In the genomic region with DNA sequence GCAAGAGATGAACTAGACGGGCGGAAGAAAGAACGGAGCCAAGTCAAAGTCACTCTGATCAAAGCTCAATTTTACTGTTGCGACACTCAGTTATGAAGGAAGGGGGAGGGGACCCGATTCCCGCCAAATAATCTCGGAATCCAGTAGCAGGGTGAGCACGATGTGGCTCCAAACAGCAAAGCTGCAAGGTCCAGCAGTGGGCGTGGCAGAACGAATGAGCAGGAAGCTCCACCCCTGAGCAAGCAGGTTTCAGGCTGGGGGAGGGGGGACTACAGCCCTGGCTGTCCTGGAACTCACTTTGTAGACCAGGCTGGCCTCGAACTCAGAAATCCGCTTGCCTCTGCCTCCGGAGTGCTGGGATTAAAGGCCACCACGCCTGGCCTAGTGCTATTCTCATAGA, we compare ENCODE assay signal across 5 mouse cellular contexts. TPM values are rescaled to one million over a fixed set of nuclear protein-coding genes. Genes with fewer than 3 reads are reported as not detected.
DNase-seq lines count a peak whose midpoint lies in the region; ATAC-seq and TF ChIP-seq lines count a peak whose summit lies in the region.
"Not testable (repeated sequence)": the region's sequence is repeated elsewhere in the genome, so short reads cannot be mapped to it uniquely, and the experiment has no call there.

No protein-coding gene starts in this region.

- WGBS in heart, embryonic 12.5 days, result 47% methylated on average over 14 of the region's 14 CpGs
- WGBS in liver, adult 2 months, result 15% methylated on average over 14 of the region's 14 CpGs

- peak; percentile 15 for DNase-seq in ES-CJ7 (ENCODE audit: low read depth, low spot score)
- peak; percentile 16 for DNase-seq in adrenal gland, adult 2 months
- peak; percentile 21 for DNase-seq in kidney, adult 9 months
- peak; percentile 84 for DNase-seq in liver, adult 2 months (ENCODE audit: extremely low read depth, low read depth, low spot score)

- H3K9ac ChIP-seq in heart, embryonic 12.5 days; liver, adult 2 months (ENCODE audit: low read depth, low read length): not testable (repeated sequence)

- ATAC-seq in heart, embryonic 12.5 days (ENCODE audit: insufficient number of reproducible peaks, low FRiP score), result not testable (repeated sequence)

- H3K9me3 ChIP-seq in heart, embryonic 12.5 days (replicated peaks), result not testable (repeated sequence)

- not testable (repeated sequence) for H3K4me3 ChIP-seq in heart, embryonic 12.5 days; liver, adult 2 months (ENCODE audit: insufficient read depth, low read depth, low read length)

- peak overlapping the region; percentile 19; the same call in 1 of the 2 replicates for H3K4me2 ChIP-seq in heart, embryonic 12.5 days

- not testable (repeated sequence) for H3K36me3 ChIP-seq in heart, embryonic 12.5 days; liver, adult 2 months (ENCODE audit: control insufficient read depth, insufficient read depth, low read length)

- H3K79me2 ChIP-seq in liver, adult 2 months (ENCODE audit: control insufficient read depth, insufficient read depth, low read length), result not testable (repeated sequence)

- not testable (repeated sequence) for TF ChIP-seq CTCF in liver, adult 2 months (IDR thresholded peaks at IDR 0.05; ENCODE audit: low read depth, low read length)

- H3K27me3 ChIP-seq in heart, embryonic 12.5 days (replicated peaks); liver, adult 2 months (ENCODE audit: control insufficient read depth, insufficient read depth, low read length): not testable (repeated sequence)

- H3K4me1 ChIP-seq in heart, embryonic 12.5 days (replicated peaks); liver, adult 2 months (ENCODE audit: control insufficient read depth, insufficient read depth, low read length): not testable (repeated sequence)

- H3K27ac ChIP-seq in heart, embryonic 12.5 days (ENCODE audit: poor library complexity, severe bottlenecking), result not testable (repeated sequence)
- H3K27ac ChIP-seq in liver, adult 2 months (replicated peaks; ENCODE audit: insufficient read depth, low read depth, low read length), result peak overlapping the region; percentile 57

- not testable (repeated sequence) for TF ChIP-seq POLR2A in liver, adult 2 months (IDR thresholded peaks at IDR 0.05; ENCODE audit: extremely low read depth, insufficient read depth, low read length)

RNA-seq across cellular contexts. Expression of a gene that starts 6.7 kb away (rescaled TPM):
- total RNA-seq in adrenal gland, adult 2 months (2021), result 10 to 100 TPM; 56.9 to 61.0 TPM
- 32.8 and 38.5 TPM in 2 replicates for polyA plus RNA-seq in adrenal gland, adult 2 months (2012; rRNA removed)
- 12.6 and 14.7 TPM in 2 replicates for polyA plus RNA-seq in heart, embryonic 12.5 days (2016; fragmentation: Nextera tagmentation; extraction: Ambion mirVana)
- total RNA-seq in liver, adult 2 months (2014; rRNA removed), result 12.3 and 12.6 TPM in 2 replicates
- 22.6 and 25.3 TPM in 2 replicates for polyA plus RNA-seq in liver, adult 2 months (2012; rRNA removed)

Comparison
In these comparisons a context has a peak if more than half of its experiments do, and no peak if none do; other contexts are left out.
1. DNase-seq: peak in every context shown above with its lines; median percentile 84 in liver, adult 2 months; 21 in kidney, adult 9 months; 16 in adrenal gland, adult 2 months; 15 in ES-CJ7.